Mouse (Mus musculus): ENCODE data around the gene Mthfd2.

DNA sequence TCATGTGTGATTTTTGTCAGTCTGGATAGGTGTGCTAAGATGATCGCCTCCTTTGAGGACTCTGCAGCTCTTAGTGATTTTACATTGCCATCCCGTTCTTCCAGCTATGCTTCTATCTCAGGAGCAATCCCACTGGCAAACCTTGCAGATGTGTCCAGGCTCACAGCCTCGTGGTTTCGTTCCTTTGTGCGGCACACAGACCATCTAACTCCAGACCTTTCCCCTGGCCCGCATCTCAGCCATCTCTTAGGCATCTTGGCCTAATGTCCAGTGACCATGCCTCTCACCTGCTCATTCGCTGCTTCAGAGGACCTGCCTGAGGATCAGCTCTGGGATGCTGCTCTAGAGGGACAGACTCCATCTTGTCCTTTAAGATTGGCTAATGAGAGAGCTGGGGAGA is 24.5 kb upstream of the Mthfd2 start:
- TF ChIP-seq CTCF (conservative IDR thresholded peaks at IDR 0.05; ENCODE audit: insufficient read depth, insufficient read length, low read depth, low read length) (no peak), POLR2A (IDR thresholded peaks at IDR 0.05; ENCODE audit: low read depth, low read length) (no peak)
